Mouse (Mus musculus): ENCODE results near the gene Gc. TPM values are rescaled to one million over a fixed set of nuclear protein-coding genes. Genes with fewer than 3 reads are reported as not detected.

Gc gene
- polyA plus RNA-seq, 1 experiment from 2014 or later: not detected

DNA sequence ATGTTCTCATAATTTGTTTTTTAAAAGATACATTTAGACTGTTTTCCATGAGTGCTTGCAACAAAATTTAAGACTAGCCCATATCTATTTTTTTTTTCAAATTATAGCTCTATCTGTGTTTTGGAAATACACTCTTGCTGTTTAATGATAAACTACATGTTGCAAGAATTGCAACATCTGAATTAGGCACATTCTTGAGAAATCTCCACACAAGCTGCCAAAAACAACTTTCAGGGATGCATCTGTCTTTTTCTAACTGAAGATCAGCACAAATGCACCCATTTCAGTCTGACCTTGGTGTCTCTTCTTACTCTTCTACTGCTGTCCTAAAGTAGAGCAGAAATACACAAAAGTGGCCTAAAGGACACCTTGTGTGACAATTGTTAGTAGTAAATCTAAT is 1.9 kb upstream of the Gc start:
- Histone ChIP-seq H3K9ac (ENCODE audit: low read length) (no peak overlapping the region), H3K9me3 (ENCODE audit: control insufficient read depth, low read length) (no peaks in the 10 kb centered on the region), H3K27ac (replicated peaks in 1 of 2; ENCODE audit: control insufficient read depth in 1 of 2, insufficient read depth in 1 of 2, low read depth in 2 of 2, low read length in 2 of 2) (no peak overlapping the region), H3K27me3 (ENCODE audit: control insufficient read depth, insufficient read depth, low read length) (no peaks in the 10 kb centered on the region), H3K4me3 (ENCODE audit: control insufficient read depth in 1 of 2, insufficient read depth in 1 of 2, low read depth in 1 of 2, low read length in 2 of 2) (no peak overlapping the region), H3K36me3 (ENCODE audit: control insufficient read depth, insufficient read depth, low read length) (no peaks in the 10 kb centered on the region), H3K4me1 (ENCODE audit: control insufficient read depth in 2 of 2, insufficient read depth in 2 of 2, low read length in 2 of 2) (0 out of 4 replicates have a peak, but pooled peaks cover 0 to 3% of the 10 kb centered on the region in 2 experiments), H3K4me2 (ENCODE audit: low read length) (no peak overlapping the region)
- no peak for ATAC-seq (ENCODE audit: insufficient number of reproducible peaks, insufficient read depth, low FRiP score, low read depth)

DNA sequence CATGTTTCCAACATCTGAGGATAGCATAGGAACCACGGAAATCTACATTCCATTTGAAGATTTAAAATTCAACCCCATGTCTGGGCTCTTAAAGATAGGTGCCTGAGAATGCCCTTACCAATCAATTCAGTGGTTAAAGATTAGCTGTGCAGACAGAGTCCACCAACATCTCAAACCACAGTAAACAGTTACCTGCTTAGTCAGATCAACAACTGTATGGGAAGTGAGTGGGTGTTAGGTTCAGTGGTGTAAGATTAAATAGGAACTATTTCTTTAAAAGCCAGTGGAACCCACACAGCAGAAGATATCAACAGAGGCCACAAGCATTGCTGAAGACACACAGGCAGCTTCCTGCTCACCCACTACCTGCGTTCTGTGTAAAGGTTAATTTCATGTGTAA is 1.3 kb upstream of the Gc start:
- H3K4me2 ChIP-seq (ENCODE audit: low read length): no peak overlapping the region
- ATAC-seq (ENCODE audit: insufficient number of reproducible peaks, insufficient read depth, low FRiP score, low read depth): no peak
- H3K4me1 ChIP-seq (ENCODE audit: control insufficient read depth in 2 of 2, insufficient read depth in 2 of 2, low read length in 2 of 2): 0 out of 4 replicates have a peak, but pooled peaks cover 0 to 3% of the 10 kb centered on the region in 2 experiments
- no peaks in the 10 kb centered on the region for H3K27me3 ChIP-seq (ENCODE audit: control insufficient read depth, insufficient read depth, low read length)
- H3K4me3 ChIP-seq (ENCODE audit: control insufficient read depth in 1 of 2, insufficient read depth in 1 of 2, low read depth in 1 of 2, low read length in 2 of 2): no peak overlapping the region
- no peaks in the 10 kb centered on the region for H3K9me3 ChIP-seq (ENCODE audit: control insufficient read depth, low read length)
- H3K36me3 ChIP-seq (ENCODE audit: control insufficient read depth, insufficient read depth, low read length): no peaks in the 10 kb centered on the region
- WGBS: 80% methylated on average over 2 of the region's 2 CpGs
- H3K9ac ChIP-seq (ENCODE audit: low read length): no peak overlapping the region
- no peak overlapping the region for H3K27ac ChIP-seq (replicated peaks in 1 of 2; ENCODE audit: control insufficient read depth in 1 of 2, insufficient read depth in 1 of 2, low read depth in 2 of 2, low read length in 2 of 2)

GRCm38 (mm10) chr5:89455526-89455925 is 2.2 kb downstream of the Gc start:
- WGBS: 47% methylated on average over 8 of the region's 8 CpGs
- Histone ChIP-seq H3K4me3 (ENCODE audit: control insufficient read depth in 1 of 2, insufficient read depth in 1 of 2, low read depth in 1 of 2, low read length in 2 of 2) (no peak overlapping the region), H3K9me3 (ENCODE audit: control insufficient read depth, low read length) (no peaks in the 10 kb centered on the region), H3K27ac (replicated peaks in 1 of 2; ENCODE audit: control insufficient read depth in 1 of 2, insufficient read depth in 1 of 2, low read depth in 2 of 2, low read length in 2 of 2) (no peak overlapping the region), H3K36me3 (ENCODE audit: control insufficient read depth, insufficient read depth, low read length) (no peaks in the 10 kb centered on the region), H3K4me2 (ENCODE audit: low read length) (no peak overlapping the region), H3K27me3 (ENCODE audit: control insufficient read depth, insufficient read depth, low read length) (no peaks in the 10 kb centered on the region), H3K4me1 (ENCODE audit: control insufficient read depth in 2 of 2, insufficient read depth in 2 of 2, low read length in 2 of 2) (no peaks in the 10 kb centered on the region), H3K9ac (ENCODE audit: low read length) (no peak overlapping the region)
- ATAC-seq (ENCODE audit: insufficient number of reproducible peaks, insufficient read depth, low FRiP score, low read depth): no peak

DNA sequence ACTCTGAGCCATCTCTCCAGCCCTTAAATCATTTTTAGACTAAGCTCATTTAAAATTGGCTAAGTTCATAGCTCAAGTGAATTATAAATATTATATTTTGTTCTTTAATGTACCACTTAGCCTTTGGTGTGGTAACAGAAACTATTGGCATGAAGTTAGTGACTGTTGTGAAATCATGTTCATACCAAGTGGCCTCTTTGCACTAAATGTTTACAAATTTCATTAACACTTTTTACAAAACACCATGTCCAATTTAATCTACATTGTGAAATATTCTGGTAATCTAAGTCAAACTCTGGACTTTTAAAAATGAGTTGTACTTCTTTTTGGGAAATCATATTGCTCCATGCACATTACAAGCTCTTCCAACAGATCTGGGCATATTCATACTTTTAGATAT is 6.9 kb downstream of the Gc start:
- Histone ChIP-seq H3K9ac (ENCODE audit: low read length) (no peak overlapping the region), H3K36me3 (ENCODE audit: control insufficient read depth, insufficient read depth, low read length) (no peaks in the 10 kb centered on the region), H3K27me3 (ENCODE audit: control insufficient read depth, insufficient read depth, low read length) (no peaks in the 10 kb centered on the region), H3K9me3 (ENCODE audit: control insufficient read depth, low read length) (no peaks in the 10 kb centered on the region), H3K27ac (replicated peaks in 1 of 2; ENCODE audit: control insufficient read depth in 1 of 2, insufficient read depth in 1 of 2, low read depth in 2 of 2, low read length in 2 of 2) (no peak overlapping the region), H3K4me1 (ENCODE audit: control insufficient read depth in 2 of 2, insufficient read depth in 2 of 2, low read length in 2 of 2) (no peaks in the 10 kb centered on the region), H3K4me3 (ENCODE audit: control insufficient read depth in 1 of 2, insufficient read depth in 1 of 2, low read depth in 1 of 2, low read length in 2 of 2) (no peak overlapping the region), H3K4me2 (ENCODE audit: low read length) (no peak overlapping the region)
- no peak for ATAC-seq (ENCODE audit: insufficient number of reproducible peaks, insufficient read depth, low FRiP score, low read depth)

DNA sequence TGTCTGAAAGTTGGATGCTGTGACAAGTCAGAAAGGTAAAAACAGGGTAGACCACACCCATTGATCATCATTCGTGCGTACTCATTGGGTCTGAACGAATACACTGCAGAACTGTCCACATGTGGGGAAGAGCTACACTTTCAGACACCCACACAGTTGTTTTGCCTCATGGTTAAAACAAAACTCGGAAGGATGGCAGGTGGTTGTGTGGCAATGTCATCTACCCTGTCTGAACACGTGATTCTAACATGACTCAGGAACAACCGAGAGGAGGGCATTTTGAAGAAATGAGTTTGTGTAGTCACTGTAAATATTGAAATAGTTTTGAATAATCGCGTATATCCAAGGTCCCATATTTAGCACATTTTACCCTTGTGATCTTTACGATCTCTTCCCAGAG is 8.4 kb downstream of the Gc start:
- Histone ChIP-seq H3K9me3 (ENCODE audit: control insufficient read depth, low read length) (no peaks in the 10 kb centered on the region), H3K4me3 (ENCODE audit: control insufficient read depth in 1 of 2, insufficient read depth in 1 of 2, low read depth in 1 of 2, low read length in 2 of 2) (no peak overlapping the region), H3K36me3 (ENCODE audit: control insufficient read depth, insufficient read depth, low read length) (no peaks in the 10 kb centered on the region), H3K27me3 (ENCODE audit: control insufficient read depth, insufficient read depth, low read length) (no peaks in the 10 kb centered on the region), H3K27ac (replicated peaks in 1 of 2; ENCODE audit: control insufficient read depth in 1 of 2, insufficient read depth in 1 of 2, low read depth in 2 of 2, low read length in 2 of 2) (no peak overlapping the region), H3K4me1 (ENCODE audit: control insufficient read depth in 2 of 2, insufficient read depth in 2 of 2, low read length in 2 of 2) (no peaks in the 10 kb centered on the region), H3K9ac (ENCODE audit: low read length) (no peak overlapping the region), H3K4me2 (ENCODE audit: low read length) (no peak overlapping the region)
- WGBS: 84% methylated on average over 9 of the region's 9 CpGs
- no peak for ATAC-seq (ENCODE audit: insufficient number of reproducible peaks, insufficient read depth, low FRiP score, low read depth)

DNA sequence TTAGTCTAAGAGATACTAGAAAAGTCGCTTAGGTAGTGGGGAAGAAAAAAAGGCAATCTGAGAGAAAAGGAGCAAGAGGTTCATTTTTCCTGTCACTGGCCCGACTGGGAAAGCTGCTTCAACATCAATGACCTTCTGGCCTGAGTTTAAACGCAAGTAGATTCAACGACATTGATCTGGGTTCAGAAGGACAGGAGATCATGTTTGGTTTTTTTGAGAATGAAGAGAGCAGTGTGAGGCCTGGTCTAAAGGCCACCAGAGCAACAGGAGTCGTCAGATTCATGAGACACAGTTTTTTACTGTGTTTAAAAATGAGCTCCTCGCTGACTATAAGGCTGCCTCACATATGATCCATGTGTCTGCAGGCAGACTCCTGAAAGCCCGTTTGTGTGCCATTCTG is 9.7 kb downstream of the Gc start:
- H3K27me3 ChIP-seq (ENCODE audit: control insufficient read depth, insufficient read depth, low read length): no peaks in the 10 kb centered on the region
- 56% methylated on average over 7 of the region's 7 CpGs for WGBS

GRCm38 (mm10) chr5:89444360-89444759 is 13.3 kb downstream of the Gc start:
- H3K9me3 ChIP-seq (ENCODE audit: control insufficient read depth, low read length): no peaks in the 10 kb centered on the region
- no peaks in the 10 kb centered on the region for H3K4me1 ChIP-seq (ENCODE audit: control insufficient read depth in 2 of 2, insufficient read depth in 2 of 2, low read length in 2 of 2)
- 80% methylated on average over 4 of the region's 4 CpGs for WGBS
- H3K36me3 ChIP-seq (ENCODE audit: control insufficient read depth, insufficient read depth, low read length): no peaks in the 10 kb centered on the region
- H3K9ac ChIP-seq (ENCODE audit: low read length): no peak overlapping the region
- H3K4me2 ChIP-seq (ENCODE audit: low read length): no peak overlapping the region
- no peaks in the 10 kb centered on the region for H3K27me3 ChIP-seq (ENCODE audit: control insufficient read depth, insufficient read depth, low read length)
- no peak overlapping the region for H3K27ac ChIP-seq (replicated peaks in 1 of 2; ENCODE audit: control insufficient read depth in 1 of 2, insufficient read depth in 1 of 2, low read depth in 2 of 2, low read length in 2 of 2)
- no peak overlapping the region for H3K4me3 ChIP-seq (ENCODE audit: control insufficient read depth in 1 of 2, insufficient read depth in 1 of 2, low read depth in 1 of 2, low read length in 2 of 2)
- ATAC-seq (ENCODE audit: insufficient number of reproducible peaks, insufficient read depth, low FRiP score, low read depth): no peak

More for the DNA sequence above, 9.7 kb downstream of the Gc start:
- Histone ChIP-seq H3K4me1 (ENCODE audit: control insufficient read depth in 2 of 2, insufficient read depth in 2 of 2, low read length in 2 of 2) (no peaks in the 10 kb centered on the region), H3K27ac (replicated peaks in 1 of 2; ENCODE audit: control insufficient read depth in 1 of 2, insufficient read depth in 1 of 2, low read depth in 2 of 2, low read length in 2 of 2) (no peak overlapping the region), H3K9ac (ENCODE audit: low read length) (no peak overlapping the region), H3K4me2 (ENCODE audit: low read length) (no peak overlapping the region), H3K36me3 (ENCODE audit: control insufficient read depth, insufficient read depth, low read length) (no peaks in the 10 kb centered on the region), H3K4me3 (ENCODE audit: control insufficient read depth in 1 of 2, insufficient read depth in 1 of 2, low read depth in 1 of 2, low read length in 2 of 2) (no peak overlapping the region), H3K9me3 (ENCODE audit: control insufficient read depth, low read length) (no peaks in the 10 kb centered on the region)
- ATAC-seq (ENCODE audit: insufficient number of reproducible peaks, insufficient read depth, low FRiP score, low read depth): no peak

GRCm38 (mm10) chr5:89411536-89411935 is 46.2 kb downstream of the Gc start:
- H3K4me1 ChIP-seq (ENCODE audit: control insufficient read depth in 2 of 2, insufficient read depth in 2 of 2, low read length in 2 of 2): no peaks in the 10 kb centered on the region
- no peak overlapping the region for H3K9ac ChIP-seq (ENCODE audit: low read length)

More at GRCm38 (mm10) chr5:89411536-89411935, 46.2 kb downstream of the Gc start:
- WGBS: 44% methylated on average over 1 of the region's 1 CpGs
- Histone ChIP-seq H3K9me3 (ENCODE audit: control insufficient read depth, low read length) (no peaks in the 10 kb centered on the region), H3K4me3 (ENCODE audit: control insufficient read depth in 1 of 2, insufficient read depth in 1 of 2, low read depth in 1 of 2, low read length in 2 of 2) (no peak overlapping the region), H3K27ac (replicated peaks in 1 of 2; ENCODE audit: control insufficient read depth in 1 of 2, insufficient read depth in 1 of 2, low read depth in 2 of 2, low read length in 2 of 2) (no peak overlapping the region), H3K27me3 (ENCODE audit: control insufficient read depth, insufficient read depth, low read length) (no peaks in the 10 kb centered on the region), H3K36me3 (ENCODE audit: control insufficient read depth, insufficient read depth, low read length) (no peaks in the 10 kb centered on the region), H3K4me2 (ENCODE audit: low read length) (no peak overlapping the region)
- no peak for ATAC-seq (ENCODE audit: insufficient number of reproducible peaks, insufficient read depth, low FRiP score, low read depth)
